Mouse (Mus musculus) adrenal gland, adult (tissue): ENCODE measurements around the gene Sh3pxd2a.

Source experiments
- DNase-seq, 2 experiments: peaks; one replicate each; pipeline ENCODE4 v3.0.0; 2022 to 2023; ENCODE audit warnings: low spot score in 1 of 2; ENCODE audit not compliant: inconsistent age in 2 of 2

The Sh3pxd2a gene

GRCm38 (mm10) chr19:47492422-47492821 lies 28.2 kb upstream of the Sh3pxd2a start:
- DNase-seq: no peak

DNA sequence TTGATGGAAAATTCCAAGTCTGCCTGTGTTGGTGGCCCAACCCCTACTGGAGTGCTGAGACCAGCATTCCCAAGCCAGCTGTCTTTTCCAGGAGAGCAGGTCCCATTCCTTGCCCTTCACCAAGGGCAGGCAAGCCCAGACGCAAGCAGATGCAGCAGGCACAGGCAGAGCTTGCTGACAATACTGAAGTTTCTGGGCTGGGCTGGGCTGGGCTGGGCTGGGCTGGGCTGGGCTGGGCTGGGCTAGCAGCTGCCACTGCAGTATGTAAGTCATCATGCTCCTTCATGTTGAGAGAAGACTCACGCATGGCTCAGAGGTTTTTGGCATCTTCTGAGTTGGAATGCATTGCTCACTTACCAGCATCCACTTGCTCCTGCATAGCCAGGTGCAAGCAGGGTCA lies 27.7 kb upstream of the Sh3pxd2a start:
- DNase-seq: peak in 1 of 2 experiments; percentile 51

DNA sequence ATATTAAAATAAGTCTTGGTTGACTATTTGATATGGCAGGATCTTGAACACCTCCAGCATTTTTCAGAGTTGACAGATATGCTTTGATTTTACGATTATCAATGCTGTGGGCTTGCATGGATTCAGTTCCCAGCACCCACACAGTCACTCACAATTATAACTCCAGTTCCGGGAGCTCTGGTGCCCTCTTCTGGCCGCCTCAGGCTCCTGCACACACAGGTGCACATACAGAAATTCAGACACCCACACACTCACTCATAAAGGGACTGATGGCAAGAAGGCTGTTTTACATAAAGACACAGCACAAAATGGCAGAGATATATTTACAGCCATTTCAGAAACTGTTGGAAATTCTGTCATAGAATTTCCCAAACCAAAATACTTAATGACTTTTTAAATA lies 25.0 kb upstream of the Sh3pxd2a start:
- DNase-seq: no peak

DNA sequence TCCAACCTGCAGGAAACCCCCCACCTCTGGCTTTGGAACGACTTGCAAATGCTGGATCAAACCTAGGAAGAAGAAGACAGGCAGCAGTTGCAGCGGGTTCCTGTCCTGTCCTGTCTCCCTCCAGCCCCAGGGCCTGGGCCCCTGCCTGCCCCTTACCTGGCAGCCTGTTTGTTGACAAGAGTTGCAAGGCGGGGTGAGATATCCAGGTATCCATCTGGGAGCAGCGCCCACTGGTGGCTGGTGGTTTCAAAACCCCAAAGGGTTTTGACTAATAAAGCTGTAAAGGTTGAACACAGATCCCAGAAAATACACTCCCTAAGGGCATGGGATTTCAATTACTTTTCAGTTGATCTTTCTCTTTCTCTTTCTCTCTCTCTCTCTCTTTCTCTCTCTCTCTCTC lies 24.0 kb upstream of the Sh3pxd2a start:
- DNase-seq: peak in 1 of 2 experiments; percentile 62

GRCm38 (mm10) chr19:47487572-47487971 lies 23.4 kb upstream of the Sh3pxd2a start:
- DNase-seq: no peak

DNA sequence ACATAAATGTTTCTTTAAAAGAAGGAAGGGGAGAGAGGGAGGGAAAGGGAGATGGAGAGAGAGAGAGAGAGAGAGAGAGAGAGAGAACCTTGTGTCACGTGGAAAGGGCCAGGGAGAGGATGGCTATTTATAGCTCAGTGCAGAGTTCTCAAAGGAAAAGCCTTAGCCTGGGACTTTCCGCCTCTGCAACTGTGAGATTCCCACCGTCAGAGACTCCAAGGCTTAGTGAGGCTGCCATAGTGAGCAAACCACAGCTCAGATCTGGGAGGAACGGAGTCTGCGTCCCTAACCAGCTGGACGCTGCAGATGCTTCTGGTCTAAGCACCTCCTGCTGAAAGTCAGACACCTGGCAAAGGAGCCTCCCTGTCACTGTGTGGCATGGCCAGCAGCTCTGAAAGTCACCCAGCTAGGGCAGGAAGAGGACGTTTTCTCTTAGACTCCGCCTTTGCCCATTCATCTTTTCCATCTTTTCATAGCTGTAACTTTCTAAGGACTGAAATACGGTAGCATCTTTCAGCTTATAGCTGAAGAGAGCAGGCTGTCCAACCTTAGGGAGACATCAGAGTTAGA lies 21.9 kb upstream of the Sh3pxd2a start:
- peak in 1 of 2 experiments; percentile 43 for DNase-seq

GRCm38 (mm10) chr19:47484110-47484509 lies 19.9 kb upstream of the Sh3pxd2a start:
- no peak for DNase-seq

DNA sequence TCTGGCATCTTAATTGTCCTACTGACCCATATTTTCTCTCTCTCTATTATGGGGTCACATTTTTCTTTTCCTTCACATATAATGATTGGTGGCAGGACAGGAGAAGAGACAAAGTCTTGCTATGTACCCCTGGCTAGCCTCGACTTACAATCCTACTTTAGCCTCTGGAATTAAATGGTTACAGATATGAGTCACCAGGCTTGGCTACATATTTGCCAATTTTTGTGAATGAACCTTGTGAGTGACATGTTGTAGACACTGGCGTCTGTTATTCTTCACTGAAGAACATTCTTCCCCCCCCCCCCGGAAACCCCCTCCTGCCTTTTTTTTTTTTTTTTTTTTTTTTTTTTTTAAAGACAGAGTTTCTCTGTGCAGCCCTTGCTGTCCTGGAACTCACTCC lies 19.1 kb upstream of the Sh3pxd2a start:
- no peak for DNase-seq

DNA sequence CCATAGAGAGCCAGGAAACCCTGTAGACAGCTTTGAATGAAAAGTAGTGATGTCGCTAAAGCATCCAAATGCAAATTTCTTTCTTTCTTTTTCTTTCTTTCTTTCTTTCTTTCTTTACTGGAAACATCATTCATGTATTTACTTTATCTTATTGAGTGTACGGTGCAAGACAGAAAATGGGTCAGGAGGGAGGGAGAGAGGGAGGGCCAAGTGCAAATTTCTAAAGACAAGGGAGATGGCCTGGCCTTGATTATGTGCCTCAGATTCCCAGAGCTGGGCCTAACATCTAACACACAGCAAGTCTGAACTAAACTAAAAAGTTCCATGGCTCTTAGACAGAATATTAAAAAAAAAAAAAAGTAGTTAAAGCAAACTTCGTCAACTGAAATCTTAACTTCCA lies 9.3 kb upstream of the Sh3pxd2a start:
- no peak for DNase-seq

- DNase-seq: peak in 1 of 2 experiments; percentile 79
Observed at GRCm38 (mm10) chr19:47472881-47473400, 8.7 kb upstream of the Sh3pxd2a start.

DNA sequence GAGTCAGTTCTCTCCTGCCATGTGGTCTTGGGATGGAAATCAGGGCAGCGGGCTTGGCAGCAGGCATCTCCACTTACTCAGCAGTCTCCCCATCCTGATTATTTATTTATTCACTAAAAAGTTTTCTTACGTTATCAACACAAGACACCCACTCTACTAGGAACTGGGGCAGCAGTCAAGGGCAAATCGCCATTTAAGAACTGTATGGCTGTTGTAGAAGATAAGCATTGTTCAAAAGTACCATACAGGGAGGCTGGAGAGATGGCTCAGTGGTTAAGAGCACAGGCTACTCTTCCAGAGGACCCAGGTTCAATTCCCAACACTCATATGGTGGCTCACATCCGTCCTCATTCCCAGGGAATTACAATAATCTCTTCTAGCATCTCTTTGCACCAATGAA lies 7.6 kb upstream of the Sh3pxd2a start:
- no peak for DNase-seq

DNA sequence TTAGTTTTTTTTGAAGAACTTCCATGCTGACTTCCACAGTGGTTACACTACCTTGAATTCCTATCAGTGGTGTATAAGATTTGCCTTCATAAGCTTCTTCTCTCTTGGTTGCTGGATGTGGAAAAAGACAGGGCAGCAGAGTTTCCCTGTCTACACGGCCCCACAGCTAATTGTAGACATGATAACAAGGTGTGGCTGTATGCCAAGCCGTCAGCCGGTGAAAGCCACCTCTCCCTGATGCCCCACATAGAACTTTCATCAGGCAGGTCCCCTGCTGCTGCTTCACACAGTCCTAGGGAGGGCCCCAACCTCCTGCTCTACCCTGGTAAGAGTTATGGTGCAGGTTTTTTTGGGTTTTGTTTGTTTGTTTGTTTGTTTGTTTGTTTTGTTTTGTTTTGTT lies 4.5 kb upstream of the Sh3pxd2a start:
- no peak for DNase-seq

- DNase-seq: no peak
Observed at GRCm38 (mm10) chr19:47466775-47467174, 2.6 kb upstream of the Sh3pxd2a start.

GRCm38 (mm10) chr19:47465467-47465866 lies 1.3 kb upstream of the Sh3pxd2a start:
- DNase-seq: no peak

DNA sequence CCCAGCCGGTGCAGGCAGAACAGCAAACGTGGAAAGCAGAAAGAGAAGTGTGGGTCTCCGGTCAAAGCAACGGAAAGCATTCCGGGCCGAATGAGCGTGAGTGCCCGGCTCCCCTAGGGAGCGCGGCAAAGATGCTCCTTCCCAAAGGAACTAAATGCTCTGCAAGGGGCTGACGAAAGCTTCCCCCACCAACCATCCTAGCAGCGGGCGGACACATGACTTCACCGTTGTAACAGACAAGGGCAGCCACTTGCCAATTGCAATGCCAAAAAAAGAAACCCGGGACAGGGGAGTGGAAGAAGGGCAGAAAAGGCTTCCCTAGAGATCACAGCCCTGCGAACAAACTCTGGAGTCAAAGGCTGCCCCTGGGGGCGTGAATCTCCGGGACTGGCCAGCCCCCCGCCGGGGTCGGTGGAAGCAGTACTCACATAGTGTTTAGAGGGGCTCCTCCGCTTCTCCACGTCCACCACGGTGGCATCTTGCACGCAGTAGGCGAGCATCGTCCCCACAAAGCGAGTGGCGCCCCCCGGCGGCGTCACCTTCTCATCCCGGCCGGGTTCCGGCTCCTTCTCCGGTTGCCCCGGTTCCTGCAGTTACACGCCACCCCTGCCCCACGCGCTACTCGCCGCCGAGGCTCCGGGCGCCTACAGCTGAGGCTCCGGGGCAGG lies 431 bp downstream of the Sh3pxd2a start:
- peak; percentile 79 to 91 for DNase-seq

DNA sequence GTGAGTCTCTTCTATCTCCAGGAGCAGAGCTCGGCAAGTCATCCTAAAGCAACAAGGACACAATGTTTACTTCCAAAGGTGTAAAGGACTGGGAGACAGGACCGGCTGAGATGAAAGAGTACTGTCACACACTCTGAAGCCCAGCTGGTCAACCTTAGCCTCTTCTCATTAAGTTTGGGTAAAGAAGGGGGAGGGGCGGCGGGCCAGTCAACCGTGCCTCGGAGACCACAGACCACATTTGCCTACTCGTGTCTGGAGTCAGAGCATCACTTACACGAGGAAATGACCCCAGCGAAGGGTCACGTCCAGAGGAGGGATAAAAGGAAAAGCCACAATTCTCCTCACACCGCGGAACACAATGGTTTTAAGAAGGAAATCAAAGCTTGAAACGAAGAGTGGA lies 995 bp downstream of the Sh3pxd2a start:
- no peak for DNase-seq

GRCm38 (mm10) chr19:47462725-47463124 lies 1.5 kb downstream of the Sh3pxd2a start:
- DNase-seq: no peak

DNA sequence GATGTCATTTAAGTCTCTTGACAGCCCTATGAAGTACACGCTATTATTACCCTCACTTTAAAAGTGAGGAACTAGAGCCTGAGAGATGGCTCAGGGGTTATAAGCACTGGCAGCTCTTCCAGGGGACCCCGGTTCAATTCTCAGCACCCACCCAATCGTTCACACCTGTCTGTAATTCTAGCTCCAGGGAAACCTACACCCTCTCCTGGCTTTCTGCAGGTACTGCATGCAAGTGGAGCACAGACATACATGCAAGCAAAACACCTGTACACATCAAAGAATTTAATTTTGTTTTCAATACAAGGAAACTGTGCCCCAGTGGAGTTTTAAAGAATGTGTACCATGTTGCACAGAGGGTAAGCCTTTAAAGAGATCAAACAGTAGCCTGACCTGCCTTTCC lies 2.4 kb downstream of the Sh3pxd2a start:
- DNase-seq: no peak

GRCm38 (mm10) chr19:47461386-47461785 lies 2.8 kb downstream of the Sh3pxd2a start:
- DNase-seq: peak in 1 of 2 experiments; percentile 63

GRCm38 (mm10) chr19:47460120-47460960 lies 3.9 kb downstream of the Sh3pxd2a start:
- DNase-seq: no peak

- no peak for DNase-seq
Observed at GRCm38 (mm10) chr19:47459214-47459613, 5.0 kb downstream of the Sh3pxd2a start.
